Mouse (Mus musculus): Measurements from ENCODE around the gene Ntrk3. TPM values are rescaled to one million over a fixed set of nuclear protein-coding genes. Genes with fewer than 3 reads are reported as not detected.

The Ntrk3 gene
- total RNA-seq, 2 experiments from 2014 or later: not detected

DNA sequence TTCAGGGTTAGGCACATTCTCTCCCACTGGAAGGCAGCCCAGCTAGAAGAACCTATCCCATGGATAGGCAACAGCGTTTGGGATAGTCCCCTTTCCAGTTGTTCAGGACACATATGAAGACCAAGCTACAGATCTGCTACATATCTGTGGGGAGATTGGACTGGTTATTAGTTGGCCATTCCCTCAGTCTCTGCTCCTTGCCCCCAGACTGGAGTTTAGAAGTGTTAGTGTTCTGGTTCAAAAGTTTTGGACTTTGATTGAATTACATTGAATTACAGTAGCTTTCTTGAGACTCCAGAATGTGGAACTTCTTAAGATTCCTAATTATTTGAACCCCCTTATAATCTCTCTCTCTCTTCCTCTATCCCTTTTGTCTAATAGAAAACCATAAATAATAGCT is 607.8 kb downstream of the Ntrk3 start:
- no peak for ATAC-seq (replicated peaks; ENCODE audit: low FRiP score, poor library complexity, severe bottlenecking)

Other genes with a start within 250 kb of the Ntrk3 start
- 3.3 and 5.2 TPM in 2 replicates for gene Mrps11, start 45.1 kb upstream of the Ntrk3 start, total RNA-seq (2015; ENCODE audit: low replicate concordance)
- gene Mrps11, start 45.1 kb upstream of the Ntrk3 start, total RNA-seq (2017; ENCODE audit: low replicate concordance): 10.3 and 11.4 TPM in 2 replicates
- 12.1 and 14.8 TPM in 2 replicates for gene Mrpl46, start 45.5 kb upstream of the Ntrk3 start, total RNA-seq (2015; ENCODE audit: low replicate concordance)
- 4.4 and 9.3 TPM in 2 replicates for gene Mrpl46, start 45.5 kb upstream of the Ntrk3 start, total RNA-seq (2017; ENCODE audit: low replicate concordance)
- 7.3 and 8.6 TPM in 2 replicates for gene Det1, start 109.3 kb upstream of the Ntrk3 start, total RNA-seq (2015; ENCODE audit: low replicate concordance)
- 3.9 and 6.8 TPM in 2 replicates for gene Det1, start 109.3 kb upstream of the Ntrk3 start, total RNA-seq (2017; ENCODE audit: low replicate concordance)
- 0.96 and 4.6 TPM in 2 replicates for gene Aen, start 157.8 kb upstream of the Ntrk3 start, total RNA-seq (2015; ENCODE audit: low replicate concordance)
- 10.0 and 17.6 TPM in 2 replicates for gene Aen, start 157.8 kb upstream of the Ntrk3 start, total RNA-seq (2017; ENCODE audit: low replicate concordance)
- 792 and 830 TPM in 2 replicates for gene Isg20, start 175.4 kb upstream of the Ntrk3 start, total RNA-seq (2015; ENCODE audit: low replicate concordance)
- gene Isg20, start 175.4 kb upstream of the Ntrk3 start, total RNA-seq (2017; ENCODE audit: low replicate concordance): 550 and 581 TPM in 2 replicates